Mouse (Mus musculus): Measurements from ENCODE around the gene Krt86.

The Krt86 gene

GRCm38 (mm10) chr15:101472952-101473528 lies at the start of gene Krt86:
TSS of gene Krt86 (plus strand) at chr15:101473478.
- peak; percentile 79 for DNase-seq (ENCODE audit: low read depth)

- no peak for DNase-seq (ENCODE audit: low read depth)
Measured at GRCm38 (mm10) chr15:101424914-101425313, 48.4 kb upstream of the Krt86 start.

GRCm38 (mm10) chr15:101436611-101437010 lies 36.7 kb upstream of the Krt86 start:
- DNase-seq (ENCODE audit: low read depth), result no peak

- DNase-seq (ENCODE audit: low read depth), result no peak
Measured at GRCm38 (mm10) chr15:101438555-101438954, 34.7 kb upstream of the Krt86 start, which contains the start of gene Krt87. TSS of gene Krt87 (minus strand) at chr15:101438804.

- no peak for DNase-seq (ENCODE audit: low read depth)
Measured at GRCm38 (mm10) chr15:101440837-101441236, 32.4 kb upstream of the Krt86 start.

- DNase-seq (ENCODE audit: low read depth), result no peak
Measured at GRCm38 (mm10) chr15:101446572-101446971, 26.7 kb upstream of the Krt86 start.

GRCm38 (mm10) chr15:101447444-101447843 lies 25.8 kb upstream of the Krt86 start, which contains the start of gene Krt88:
TSS of gene Krt88 (plus strand) at chr15:101447744.
- DNase-seq (ENCODE audit: low read depth), result no peak

- peak; percentile 80 for DNase-seq (ENCODE audit: low read depth)
Measured at GRCm38 (mm10) chr15:101453093-101453736, 20.1 kb upstream of the Krt86 start.

- DNase-seq (ENCODE audit: low read depth), result no peak
Measured at GRCm38 (mm10) chr15:101454774-101455173, 18.5 kb upstream of the Krt86 start.

- DNase-seq (ENCODE audit: low read depth), result no peak
Measured at GRCm38 (mm10) chr15:101455292-101455691, 18.0 kb upstream of the Krt86 start.

GRCm38 (mm10) chr15:101455891-101456290 lies 17.4 kb upstream of the Krt86 start:
- no peak for DNase-seq (ENCODE audit: low read depth)

- no peak for DNase-seq (ENCODE audit: low read depth)
Measured at GRCm38 (mm10) chr15:101458361-101458930, 14.8 kb upstream of the Krt86 start.

GRCm38 (mm10) chr15:101459283-101459682 lies 14.0 kb upstream of the Krt86 start:
- no peak for DNase-seq (ENCODE audit: low read depth)

GRCm38 (mm10) chr15:101463651-101464050 lies 9.6 kb upstream of the Krt86 start, which contains the start of gene Krt81:
TSS of gene Krt81 (minus strand) at chr15:101463751.
- no peak for DNase-seq (ENCODE audit: low read depth)

- DNase-seq (ENCODE audit: low read depth), result peak; percentile 83
Measured at GRCm38 (mm10) chr15:101469093-101469492, 4.2 kb upstream of the Krt86 start.

GRCm38 (mm10) chr15:101479007-101479665 lies 5.9 kb downstream of the Krt86 start:
- DNase-seq (ENCODE audit: low read depth), result no peak

GRCm38 (mm10) chr15:101479666-101480060 lies 6.4 kb downstream of the Krt86 start:
- DNase-seq (ENCODE audit: low read depth), result no peak

GRCm38 (mm10) chr15:101482056-101482455 lies 8.8 kb downstream of the Krt86 start:
- no peak for DNase-seq (ENCODE audit: low read depth)

- no peak for DNase-seq (ENCODE audit: low read depth)
Measured at GRCm38 (mm10) chr15:101483646-101484045, 10.4 kb downstream of the Krt86 start.

- DNase-seq (ENCODE audit: low read depth), result peak; percentile 62
Measured at GRCm38 (mm10) chr15:101484939-101485338, 11.7 kb downstream of the Krt86 start.

GRCm38 (mm10) chr15:101485911-101486635 lies 12.8 kb downstream of the Krt86 start:
- DNase-seq (ENCODE audit: low read depth), result peak; percentile 43

GRCm38 (mm10) chr15:101491431-101491830 lies 18.2 kb downstream of the Krt86 start, which contains the start of gene Krt83:
TSS of gene Krt83 (minus strand) at chr15:101491512.
- DNase-seq (ENCODE audit: low read depth), result no peak
